ENCODE assay signal across 27 mouse cellular contexts in the genomic region with DNA sequence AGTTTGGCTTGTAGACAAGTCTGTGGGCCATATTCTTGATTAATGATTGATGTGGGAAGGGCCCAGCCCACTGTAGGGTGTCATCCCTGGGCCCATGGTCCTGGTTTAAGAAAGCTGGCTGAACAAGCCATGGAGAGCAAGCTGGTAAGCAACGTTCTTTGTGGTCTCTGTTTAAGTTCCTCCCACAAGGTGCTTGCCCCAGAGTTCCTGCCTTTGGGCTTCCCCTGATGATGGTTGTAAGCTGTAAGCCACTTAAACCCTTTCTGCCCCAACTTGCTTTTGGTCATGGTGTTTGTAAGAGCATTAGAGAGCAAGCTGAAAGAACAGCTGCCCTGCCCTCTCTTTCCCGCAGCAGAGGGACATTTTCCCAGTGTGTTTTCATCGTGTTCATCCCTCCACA. TPM values are rescaled to one million over a fixed set of nuclear protein-coding genes. Genes with fewer than 3 reads are reported as not detected.
DNase-seq lines count a peak whose midpoint lies in the region; ATAC-seq and TF ChIP-seq lines count a peak whose summit lies in the region.
"Had no signal": no experiment of that assay in that cellular context is flagged by ENCODE, and none has a peak within 500 bp of the region (broad histone marks: within the 10 kb centered on the region; RNA-seq: fewer than 3 reads in every experiment).

No protein-coding gene starts in this region.

- no peaks in the 10 kb centered on the region for H3K9me3 ChIP-seq in kidney, embryonic 16.5 days (ENCODE audit: low read length)
- H3K9me3 ChIP-seq: forebrain, embryonic 12.5 days; heart, embryonic 13.5 days; hindbrain, embryonic 13.5 days; neural tube, embryonic 13.5 days had no signal

- no peak overlapping the region for H3K4me2 ChIP-seq in kidney, embryonic 16.5 days (replicated peaks; ENCODE audit: low read depth, low read length)
- H3K4me2 ChIP-seq: forebrain, embryonic 12.5 days; heart, embryonic 13.5 days; hindbrain, embryonic 13.5 days; neural tube, embryonic 13.5 days had no signal

- H3K4me1 ChIP-seq in kidney, embryonic 16.5 days (ENCODE audit: insufficient read depth, low read length) = peaks cover 7% of the 10 kb centered on the region

- peak; percentile 40; the same call in 1 of the 2 replicates for ATAC-seq in common myeloid progenitor, adult 5-6 weeks (replicated peaks; ENCODE audit: low read depth, poor library complexity, severe bottlenecking)
- peak; percentile 41; the same call in 1 of the 2 replicates for ATAC-seq in megakaryocyte, adult 5-6 weeks (ENCODE audit: poor library complexity, severe bottlenecking)
- ATAC-seq in kidney, embryonic 16.5 days (ENCODE audit: low FRiP score, low TSS enrichment) = no peak
- ATAC-seq in frontal cortex, adult (ENCODE audit: low TSS enrichment) = no peak
- ATAC-seq: inflammation-experienced regulatory T-cells, adult 6 months; lung, postnatal 0 days had no signal

- peak overlapping the region; percentile 84 for H3K27ac ChIP-seq in gastrocnemius, adult 2 months
- no peak overlapping the region for H3K27ac ChIP-seq in kidney, embryonic 16.5 days (ENCODE audit: low read length)
- H3K27ac ChIP-seq: forebrain, embryonic 12.5 days; heart, embryonic 13.5 days; hindbrain, embryonic 13.5 days; layer of hippocampus, adult 2 months; macrophage; neural tube, embryonic 13.5 days had no signal

- H3K4me3 ChIP-seq in gastrocnemius, adult 2 months = no peak overlapping the region
- no peak overlapping the region for H3K4me3 ChIP-seq in kidney, embryonic 16.5 days (ENCODE audit: low read length)
- H3K4me3 ChIP-seq: forebrain, embryonic 12.5 days; heart, embryonic 13.5 days; hindbrain, embryonic 13.5 days; layer of hippocampus, adult 2 months; neural tube, embryonic 13.5 days had no signal

- H3K27me3 ChIP-seq in kidney, embryonic 16.5 days (ENCODE audit: insufficient read depth, low read length) = no peaks in the 10 kb centered on the region
- H3K27me3 ChIP-seq: forebrain, embryonic 12.5 days; heart, embryonic 13.5 days; hindbrain, embryonic 13.5 days; neural tube, embryonic 13.5 days had no signal

- no peak for TF ChIP-seq CTCF in gastrocnemius, adult 2 months (IDR thresholded peaks at IDR 0.05)

- DNase-seq in gastrocnemius, adult 2 months = no peak
- DNase-seq in gastrocnemius, postnatal 4 days (ENCODE audit: low spot score in 2 of 2) = no peak
- DNase-seq in CD4-positive, CD25-positive, alpha-beta regulatory T cell, adult 2 months (ENCODE audit: low read depth, low spot score) = peak; percentile 30
- DNase-seq in kidney, postnatal 25 days = no peak
- DNase-seq: adrenal gland, postnatal 36 days; cerebellum, adult 11-12 months; cerebellum, postnatal 10 days; heart, adult 18-20 months; kidney, adult 2 months; kidney, postnatal 10 days; layer of hippocampus, postnatal 36 days; midbrain, embryonic 14.5 days; retina, postnatal 1 day; right cerebral cortex, postnatal 25 days; spleen, adult 18-20 months had no signal

- no peak overlapping the region for H3K9ac ChIP-seq in kidney, embryonic 16.5 days (replicated peaks; ENCODE audit: low read length)
- H3K9ac ChIP-seq: forebrain, embryonic 12.5 days; heart, embryonic 13.5 days; hindbrain, embryonic 13.5 days; neural tube, embryonic 13.5 days had no signal

- intact Hi-C loops in gastrocnemius, adult 2 months (cut with DNase I) = loop anchor here (5.0 kb wide), 1 partner anchor 39 kb away; no protein-coding TSS in a partner anchor

- H3K36me3 ChIP-seq in kidney, embryonic 16.5 days (ENCODE audit: insufficient read depth, low read length) = no peaks in the 10 kb centered on the region
- H3K36me3 ChIP-seq: forebrain, embryonic 12.5 days; hindbrain, embryonic 13.5 days; neural tube, embryonic 13.5 days had no signal

- WGBS in kidney, embryonic 16.5 days = 82% methylated on average over 3 of the region's 3 CpGs

RNA-seq across cellular contexts. Expression of a gene that starts 43.0 kb away (rescaled TPM):
- total RNA-seq in gastrocnemius, adult 2 months (2021) = 100 to 1,000 TPM; 338 to 407 TPM
- total RNA-seq in gastrocnemius, postnatal 4 days (2021) = 100 to 1,000 TPM; 202 to 229 TPM
- total RNA-seq in common myeloid progenitor, adult 5-6 weeks (2017) = 49.6 and 66.9 TPM in 2 replicates
- 43.8 and 47.9 TPM in 2 replicates for total RNA-seq in megakaryocyte, adult 5-6 weeks (2015)
- total RNA-seq in megakaryocyte, adult 5-6 weeks (2017) = 34.8 and 40.2 TPM in 2 replicates
- polyA plus RNA-seq in kidney, embryonic 16.5 days (2015; fragmentation: Nextera tagmentation; extraction: Ambion mirVana) = 13.9 and 14.0 TPM in 2 replicates

Comparison
In these comparisons a context has a peak if more than half of its experiments do, and no peak if none do; other contexts are left out.
1. ATAC-seq: peak in common myeloid progenitor, adult 5-6 weeks (single experiment) and megakaryocyte, adult 5-6 weeks (single experiment); none in kidney, embryonic 16.5 days (single experiment) and frontal cortex, adult (single experiment).